Mouse (Mus musculus): ENCODE data around the gene Rsl24d1.
"Not testable (repeated sequence)": the region's sequence is repeated elsewhere in the genome, so short reads cannot be mapped to it uniquely, and the experiment has no call there.

Gene Rsl24d1

DNA sequence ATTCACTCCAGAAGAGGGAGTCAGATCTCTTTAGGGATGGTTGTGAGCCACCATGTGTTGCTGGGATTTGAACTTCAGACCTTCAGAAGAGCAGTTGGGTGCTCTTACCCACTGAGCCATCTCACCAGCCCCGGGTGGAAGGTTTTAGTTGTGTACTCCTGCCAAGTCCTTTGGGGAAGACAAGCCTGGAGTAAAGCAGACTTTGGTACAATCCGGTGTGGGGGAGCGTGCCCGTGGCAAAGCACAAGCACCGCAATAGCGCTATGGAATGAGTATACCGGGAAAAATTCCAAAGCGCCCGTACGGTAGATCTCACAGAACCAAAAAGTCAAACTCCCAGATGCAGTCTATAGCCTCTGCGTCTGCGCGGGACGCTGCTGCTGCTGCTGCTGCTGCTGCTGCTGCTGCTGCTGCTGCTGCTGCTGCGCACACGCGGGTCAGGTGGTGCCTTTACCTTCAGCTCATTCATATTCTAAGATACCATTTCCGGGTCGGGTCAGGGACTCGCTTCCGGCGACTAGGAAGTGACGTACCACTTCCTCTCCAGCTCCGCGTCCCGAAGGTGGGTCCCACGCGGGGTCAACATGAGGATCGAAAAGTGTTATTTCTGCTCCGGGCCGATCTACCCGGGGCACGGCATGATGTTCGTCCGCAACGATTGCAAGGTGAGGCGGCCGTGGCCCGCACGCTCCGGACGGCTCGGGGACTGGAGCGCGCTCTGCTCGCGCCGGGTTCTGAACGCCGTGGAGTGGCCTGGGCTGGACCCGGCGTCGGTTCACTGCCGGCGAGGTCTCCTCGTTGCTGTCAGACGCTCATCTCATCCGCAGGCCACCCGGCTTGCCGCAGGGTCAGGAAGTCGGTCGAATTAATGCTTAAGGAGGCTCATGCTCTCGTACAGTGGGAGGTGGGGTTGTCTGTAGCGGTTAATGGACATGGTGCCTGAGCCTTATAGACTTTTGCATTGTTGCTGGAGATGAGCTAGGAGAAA lies at the start of gene Rsl24d1:
Gene Rsl24d1 (plus strand): TSS at position 508 of the 988 bp plus-strand sequence.
- DNase-seq: peak; percentile 95

DNA sequence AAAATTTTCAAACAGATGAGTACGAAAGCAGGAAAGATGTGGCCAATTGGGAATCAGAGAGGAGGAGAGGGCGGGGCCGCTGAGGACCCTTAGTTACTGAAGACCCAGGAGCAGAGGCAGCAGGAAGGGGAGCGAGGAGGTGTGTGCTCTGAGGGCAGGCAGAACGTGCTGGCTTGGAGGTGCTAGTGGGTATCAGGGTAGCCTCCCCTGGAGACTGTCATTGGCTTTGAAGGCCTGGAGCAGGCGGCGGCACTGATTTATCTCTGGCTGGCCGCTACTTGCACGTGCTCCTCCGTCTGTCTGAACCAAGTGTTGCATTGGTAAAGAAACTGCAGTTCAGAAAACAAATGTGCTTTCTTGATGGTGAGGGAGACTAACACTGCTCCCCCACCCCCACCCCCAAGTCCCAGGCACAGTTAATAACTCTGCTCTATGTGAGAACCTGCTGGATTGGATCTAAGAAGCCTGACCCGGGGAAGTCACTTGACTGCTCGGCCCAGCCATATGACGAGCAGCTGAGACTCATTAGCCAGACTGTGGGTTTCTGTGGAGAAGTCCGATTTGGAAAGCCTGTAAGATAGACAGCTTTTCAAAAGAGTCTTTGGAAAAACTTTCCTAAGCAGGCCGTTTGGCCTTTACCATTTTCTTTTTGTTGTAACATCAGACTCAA lies 49.5 kb upstream of the Rsl24d1 start:
- DNase-seq: peak; percentile 28

DNA sequence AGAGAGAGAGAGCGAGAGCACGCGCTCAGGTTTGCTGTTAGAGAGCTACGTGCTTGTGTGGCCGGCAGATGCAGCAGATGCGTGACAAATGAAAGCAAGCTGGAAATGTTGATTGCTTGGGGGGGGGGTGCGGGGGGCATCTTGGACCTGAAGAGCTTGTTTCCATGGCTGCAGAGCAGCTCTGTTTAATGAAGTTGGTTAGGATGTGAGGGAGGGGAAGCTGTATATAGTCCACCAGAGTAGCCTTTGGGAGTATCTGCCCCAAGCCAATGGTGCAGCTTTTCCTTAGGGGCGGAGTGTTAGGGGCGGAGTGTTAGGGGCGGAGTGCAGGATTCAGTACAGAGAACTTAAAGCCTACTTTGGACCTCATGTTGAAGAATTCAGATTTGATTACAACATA lies 46.1 kb upstream of the Rsl24d1 start:
- peak; percentile 17 for DNase-seq

DNA sequence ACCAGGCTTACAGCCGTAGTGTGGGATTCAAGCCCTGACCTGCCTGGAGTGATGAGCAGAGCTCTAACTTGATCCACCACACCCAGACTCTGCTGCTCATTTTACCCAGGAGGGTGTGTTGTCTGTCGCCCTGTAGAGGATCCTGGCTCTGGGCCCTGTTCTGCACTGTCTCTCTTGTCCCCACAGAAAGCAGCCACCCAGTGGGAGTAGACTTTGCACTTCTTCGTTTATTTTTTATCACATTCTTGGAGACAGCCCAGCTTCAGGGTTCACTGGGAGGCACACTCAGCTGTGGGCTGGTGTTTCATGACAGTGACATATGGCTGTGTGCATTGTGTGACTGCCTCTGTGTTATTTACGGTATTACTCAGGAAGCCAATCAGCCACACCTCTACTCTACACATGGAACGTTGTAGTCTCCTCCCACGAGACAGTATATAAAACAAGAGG lies 45.0 kb upstream of the Rsl24d1 start:
- no peak for DNase-seq

DNA sequence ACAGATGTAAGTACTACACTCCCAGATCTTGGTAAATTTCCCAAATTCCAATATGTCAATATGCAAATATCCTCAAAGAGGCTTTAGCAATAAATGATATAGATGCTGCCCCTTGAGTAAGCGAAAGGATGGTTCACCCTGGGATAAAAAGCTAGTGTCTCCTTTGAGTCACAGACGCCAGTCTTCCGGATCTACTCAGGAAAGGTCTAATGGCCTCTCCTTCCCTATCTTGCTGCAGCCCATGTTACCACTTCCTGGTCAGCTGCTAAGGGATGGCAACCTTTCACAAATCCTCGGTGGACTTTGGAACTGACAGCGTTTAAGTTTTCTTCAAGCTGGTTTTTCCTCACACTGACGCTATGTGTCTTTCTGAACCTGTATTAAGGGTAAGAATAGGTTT lies 44.5 kb upstream of the Rsl24d1 start:
- no peak for DNase-seq

DNA sequence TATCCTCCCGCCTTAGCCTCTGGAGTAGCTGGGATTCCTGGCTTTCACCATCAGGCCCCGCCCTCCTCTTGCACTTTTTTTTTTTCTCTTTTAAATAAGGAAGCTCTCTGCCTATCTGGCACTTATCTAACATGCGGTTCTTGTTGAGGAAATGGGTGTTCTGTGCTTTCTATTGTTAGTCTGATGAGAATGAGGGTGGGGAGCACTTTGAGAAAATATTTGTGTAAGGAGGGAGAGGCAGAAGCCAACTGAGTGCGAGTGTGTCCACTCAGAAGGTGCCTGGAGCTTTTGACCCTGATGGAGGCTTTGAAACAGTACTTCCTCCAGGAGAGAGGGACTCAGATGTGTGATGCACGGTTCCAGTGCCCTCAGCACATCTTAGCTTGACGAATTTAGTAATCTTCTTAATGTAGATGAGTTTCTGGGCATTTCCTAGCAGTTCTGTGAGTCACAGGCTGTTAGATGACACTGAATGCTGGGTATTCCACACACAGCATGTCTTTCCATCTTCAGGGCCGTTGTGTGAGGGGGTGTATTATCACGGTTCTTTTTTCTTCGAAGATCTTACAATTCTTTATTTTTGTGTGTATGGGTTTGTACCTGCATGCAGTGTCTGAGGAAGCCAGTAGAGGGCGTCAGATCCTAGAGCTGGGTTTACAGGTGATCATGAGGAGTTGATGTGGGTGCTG lies 42.1 kb upstream of the Rsl24d1 start:
- no peak for DNase-seq

DNA sequence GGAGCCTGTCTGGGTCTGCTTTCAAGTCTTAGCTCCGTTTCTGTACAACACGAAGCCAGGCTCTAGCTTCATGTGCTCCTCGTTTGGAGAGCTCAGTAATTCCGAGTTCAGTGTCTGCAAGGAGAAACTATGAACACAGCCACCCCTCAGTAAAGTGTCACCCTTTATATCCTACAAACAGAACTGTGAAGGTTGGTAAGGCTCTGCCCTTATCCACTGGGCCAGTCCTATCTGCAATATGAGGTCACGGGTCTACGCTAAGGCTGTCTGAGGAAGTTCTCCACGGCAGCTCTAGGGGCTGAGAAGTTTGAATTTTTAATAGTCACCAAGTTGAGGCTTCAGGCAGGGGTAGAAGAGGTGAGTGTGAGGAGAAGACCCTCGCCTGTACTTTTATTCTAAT lies 40.8 kb upstream of the Rsl24d1 start:
- DNase-seq: no peak

DNA sequence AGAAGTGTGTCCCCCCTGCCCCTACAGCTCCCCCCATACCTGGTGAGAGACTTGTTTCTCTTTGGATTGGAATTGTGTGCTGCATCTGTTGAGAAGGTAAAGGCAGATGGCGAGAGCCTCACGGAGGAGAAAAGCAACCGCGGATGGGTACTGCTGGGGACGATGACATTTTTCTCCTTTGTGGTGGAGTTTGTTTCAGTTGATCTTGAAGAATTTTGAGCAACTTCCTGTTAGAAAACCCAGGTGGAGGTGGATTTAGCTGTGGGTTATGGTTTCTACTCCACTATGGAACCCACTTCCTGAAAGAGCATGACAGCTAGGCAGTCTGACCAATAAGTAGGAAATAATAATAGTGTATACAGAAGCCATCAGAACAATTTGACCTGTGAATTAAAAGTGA lies 40.1 kb upstream of the Rsl24d1 start:
- DNase-seq: no peak

DNA sequence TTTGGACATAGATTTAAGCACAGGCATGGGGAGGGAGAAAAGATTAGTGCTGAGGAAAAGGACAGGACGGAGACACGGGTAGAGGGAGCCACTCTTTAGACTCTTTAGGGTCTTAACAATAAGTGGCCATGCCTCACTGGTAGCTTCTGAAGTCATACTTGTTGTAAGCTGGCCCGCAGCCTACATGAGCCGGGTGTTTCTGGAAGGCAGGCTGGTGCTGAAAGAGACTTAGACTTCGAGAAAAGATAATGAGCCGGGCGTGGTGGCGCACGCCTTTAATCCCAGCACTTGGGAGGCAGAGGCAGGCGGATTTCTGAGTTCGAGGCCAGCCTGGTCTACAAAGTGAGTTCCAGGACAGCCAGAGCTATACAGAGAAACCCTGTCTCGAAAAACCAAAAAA lies 33.9 kb upstream of the Rsl24d1 start:
- not testable (repeated sequence) for DNase-seq

DNA sequence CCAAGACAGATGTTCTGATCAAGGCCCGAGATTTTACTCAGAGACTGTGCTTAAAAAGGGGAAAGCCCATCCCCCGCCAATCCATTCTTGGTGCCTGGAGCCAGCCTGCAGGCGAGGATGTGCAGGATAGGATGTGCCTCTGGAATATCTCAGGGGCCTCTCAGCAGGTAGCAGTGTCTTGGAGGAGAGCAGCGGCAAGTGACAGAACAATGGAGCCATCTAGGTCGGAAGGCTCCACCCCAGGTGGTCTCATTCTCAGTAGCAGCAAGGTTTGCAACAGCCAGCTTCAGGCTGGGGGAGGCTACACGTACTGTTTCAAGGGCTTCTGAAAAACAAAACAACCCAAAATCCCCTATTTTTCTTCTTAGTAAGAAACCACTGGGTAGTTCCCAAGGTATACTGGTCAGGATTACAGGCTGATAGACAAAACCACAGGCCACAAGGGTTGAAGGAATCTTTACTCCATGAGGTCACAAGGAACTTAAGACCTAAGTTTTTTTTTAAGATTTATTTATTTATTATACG lies 33.4 kb upstream of the Rsl24d1 start:
- DNase-seq: no peak

DNA sequence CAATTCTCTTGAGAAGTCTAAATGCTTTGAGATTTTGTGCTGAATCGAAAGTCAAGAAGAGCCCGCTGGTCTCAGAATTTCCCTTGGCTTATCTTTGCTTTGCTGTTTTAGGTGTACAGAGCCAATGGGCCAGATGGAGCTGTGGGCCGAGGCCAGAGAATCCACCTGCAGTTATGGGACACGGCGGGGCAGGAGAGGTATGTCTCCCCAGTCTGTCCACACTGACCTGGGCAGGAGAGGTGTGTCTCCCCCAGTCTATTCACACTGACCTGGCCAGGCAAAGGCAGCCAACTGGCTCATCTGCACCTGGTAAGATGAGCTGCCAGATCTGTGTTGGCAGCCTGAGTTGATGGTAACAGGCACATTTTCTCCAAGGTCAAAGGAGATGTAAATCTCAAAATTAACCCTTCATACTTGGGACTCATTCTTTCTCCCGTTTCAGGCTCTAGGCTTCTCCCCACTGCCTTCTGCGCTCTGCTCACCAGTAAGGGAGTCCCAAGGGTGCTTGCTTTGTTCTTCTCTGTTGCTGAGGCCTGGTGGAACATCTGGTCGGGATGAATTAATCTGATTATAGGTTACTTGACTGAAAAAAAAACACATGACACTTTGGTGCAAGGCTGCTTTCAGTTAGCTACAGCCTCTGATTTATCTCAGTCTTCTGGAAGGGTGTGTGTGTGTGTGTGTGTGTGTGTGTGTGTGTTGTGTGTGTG lies 30.8 kb upstream of the Rsl24d1 start:
- peak; percentile 35 for DNase-seq

DNA sequence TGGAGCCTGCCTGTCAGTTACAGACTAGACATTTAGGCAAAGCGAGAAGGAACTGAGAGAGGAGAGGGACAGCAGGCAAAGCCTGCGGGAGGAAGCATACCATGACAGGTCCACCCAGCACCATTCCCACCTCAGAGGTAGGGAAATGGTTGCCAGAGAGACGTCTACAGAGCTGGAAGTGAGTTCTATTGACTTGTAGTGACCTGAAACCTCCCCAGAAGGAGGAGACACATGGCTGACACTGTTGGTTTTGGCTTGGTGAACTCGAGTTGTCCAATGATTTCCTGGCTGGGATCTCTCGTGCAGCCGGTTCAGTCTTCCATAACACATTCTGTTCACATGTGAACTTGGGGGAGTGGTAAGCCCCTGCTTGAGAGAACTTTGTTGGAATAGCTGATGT lies 29.3 kb upstream of the Rsl24d1 start:
- no peak for DNase-seq

DNA sequence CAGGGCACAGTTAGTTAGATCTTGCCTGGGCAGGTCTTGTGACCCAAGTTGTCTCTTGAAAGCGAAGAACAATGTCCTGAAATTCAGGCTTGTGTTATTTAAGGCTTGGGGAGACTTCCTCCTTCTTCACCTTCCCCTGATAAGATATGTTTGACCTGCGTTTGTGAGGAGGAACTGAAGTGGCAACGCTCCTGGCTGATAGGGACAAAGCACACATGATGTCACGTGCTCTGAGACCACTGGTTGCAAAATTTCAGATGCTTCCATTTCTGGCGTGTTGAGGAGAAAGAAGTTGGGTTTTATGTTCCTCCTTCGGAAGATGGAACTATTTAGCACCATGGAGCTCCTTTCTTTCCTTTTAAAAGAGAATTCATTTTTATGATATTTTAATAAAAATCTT lies 27.4 kb upstream of the Rsl24d1 start:
- DNase-seq: no peak

DNA sequence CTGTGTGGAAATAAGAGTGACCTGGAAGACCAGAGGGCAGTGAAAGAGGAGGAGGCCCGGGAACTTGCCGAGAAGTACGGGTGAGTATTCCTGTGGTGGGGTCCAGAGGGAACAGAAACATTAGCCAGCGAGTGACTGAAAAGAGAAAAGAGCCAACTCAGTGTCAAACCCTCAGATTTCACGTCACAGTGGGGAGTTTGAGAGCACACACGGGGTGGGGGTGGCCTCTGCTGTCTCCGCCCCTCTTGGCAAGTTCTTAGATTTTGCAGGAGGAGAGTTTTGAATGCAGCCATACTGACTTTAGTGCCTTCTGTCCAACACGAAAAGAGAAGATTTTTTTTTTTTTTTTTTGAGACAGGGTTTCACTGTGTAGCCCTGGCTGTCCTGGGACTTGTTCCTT lies 26.1 kb upstream of the Rsl24d1 start:
- DNase-seq: no peak

DNA sequence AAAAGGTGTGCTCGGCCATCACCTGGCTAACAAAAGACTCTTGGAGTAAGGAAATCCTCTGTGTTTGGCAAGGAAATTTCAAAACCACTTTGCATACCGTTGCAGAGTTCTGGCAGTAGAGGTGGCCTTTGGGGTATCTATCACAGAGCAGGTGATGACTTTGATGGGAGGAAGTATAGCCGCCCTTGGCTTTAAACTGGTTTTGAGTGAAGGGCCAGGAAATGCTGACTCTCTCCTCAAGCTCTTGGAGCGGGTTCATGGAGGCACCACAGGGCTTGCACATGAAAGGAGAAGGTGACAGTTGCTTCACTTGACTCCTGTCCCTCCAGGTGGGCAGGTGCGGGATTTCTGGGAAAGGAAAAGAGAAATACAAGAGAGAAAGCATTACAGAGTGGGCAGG lies 25.6 kb upstream of the Rsl24d1 start:
- DNase-seq: no peak

DNA sequence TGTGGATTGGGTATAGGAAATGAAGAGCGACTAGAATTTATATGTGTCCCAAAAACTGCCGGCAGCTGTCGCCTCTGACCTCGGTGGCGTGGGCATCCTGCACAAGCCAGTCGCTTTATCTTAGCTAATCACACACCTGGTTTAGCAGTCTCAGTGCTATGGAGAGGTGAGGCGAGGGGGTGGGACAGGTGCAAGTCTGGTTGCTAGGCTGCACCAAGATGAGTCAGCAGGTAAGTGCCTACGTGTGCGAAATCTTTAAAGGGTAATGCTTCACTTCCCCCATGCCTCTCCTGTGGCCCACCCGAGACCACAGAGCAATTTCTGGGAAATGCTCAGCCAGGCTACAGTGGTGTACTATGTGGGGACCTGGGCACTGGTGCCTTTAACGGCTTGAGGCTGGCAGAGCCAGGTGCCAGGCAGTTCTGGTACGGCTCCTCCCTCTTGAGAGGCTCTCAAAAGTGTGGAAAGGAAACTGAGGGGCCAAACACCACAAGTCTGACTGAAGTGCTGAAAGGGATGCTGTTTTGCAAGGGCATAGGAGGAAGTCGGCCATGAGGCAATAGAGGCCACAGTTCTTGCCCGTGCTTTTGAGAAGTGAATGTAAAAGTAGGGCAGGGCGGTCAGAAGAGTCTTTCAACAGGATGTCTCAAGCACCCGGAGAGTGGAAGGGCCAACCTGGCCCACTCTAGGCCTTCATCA lies 23.9 kb upstream of the Rsl24d1 start:
- no peak for DNase-seq

DNA sequence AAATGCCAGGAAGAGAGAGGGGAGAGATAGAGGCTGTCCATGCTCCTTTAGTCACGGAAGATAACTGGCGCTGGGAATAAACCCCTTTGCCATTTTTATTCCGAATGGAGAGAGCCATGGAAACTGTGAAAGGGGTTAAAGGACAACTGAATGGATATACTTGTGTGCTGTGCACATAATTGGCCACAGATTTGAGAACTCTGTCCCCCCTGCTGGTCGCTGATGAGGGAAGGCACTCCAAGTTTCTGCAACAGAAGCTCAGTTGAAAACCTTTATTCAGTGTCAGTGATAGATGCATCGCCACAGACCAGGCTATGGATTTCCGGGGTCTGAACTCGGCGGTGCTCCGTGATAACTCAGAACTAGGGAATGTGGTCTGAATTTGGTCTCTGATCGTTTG lies 23.1 kb upstream of the Rsl24d1 start:
- no peak for DNase-seq

DNA sequence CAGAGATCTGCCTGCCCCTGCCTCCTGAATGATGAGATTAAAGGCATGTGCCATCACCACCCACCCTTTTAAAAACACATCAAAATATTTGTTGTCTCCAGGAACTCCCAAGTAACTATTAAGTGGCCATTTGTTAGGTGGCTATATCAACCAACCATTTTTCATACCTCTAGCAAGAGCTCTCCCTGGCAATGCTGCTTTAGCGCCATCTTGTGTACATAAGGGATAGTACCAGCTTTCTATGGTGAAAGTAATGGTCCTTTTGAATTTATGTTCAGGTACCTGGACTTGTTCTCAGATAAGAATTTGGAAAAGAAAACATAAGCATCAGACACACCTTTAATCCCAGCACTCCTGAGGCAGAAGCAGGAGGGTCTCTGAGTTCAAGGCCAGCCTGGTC lies 21.5 kb upstream of the Rsl24d1 start:
- DNase-seq: peak; percentile 77

DNA sequence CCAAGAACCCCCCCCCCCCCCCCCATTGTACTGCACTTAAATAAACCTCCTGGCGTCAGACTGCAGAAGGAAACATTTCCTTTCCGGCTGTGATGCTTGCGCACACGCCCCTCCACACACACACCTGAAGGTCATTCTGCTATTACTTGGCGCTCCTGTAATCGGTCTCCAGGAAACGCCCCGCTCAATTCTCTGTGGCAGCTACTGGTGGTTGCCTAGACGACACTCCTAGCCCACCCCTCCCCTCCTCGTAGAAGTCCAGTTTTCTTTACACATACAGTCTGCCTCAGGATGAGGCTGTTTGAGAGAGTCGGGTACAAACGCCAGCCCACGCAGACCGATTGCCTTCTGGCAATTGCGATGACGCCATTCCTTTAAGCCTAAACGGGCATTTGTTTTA lies 18.6 kb upstream of the Rsl24d1 start:
- DNase-seq: peak; percentile 36

DNA sequence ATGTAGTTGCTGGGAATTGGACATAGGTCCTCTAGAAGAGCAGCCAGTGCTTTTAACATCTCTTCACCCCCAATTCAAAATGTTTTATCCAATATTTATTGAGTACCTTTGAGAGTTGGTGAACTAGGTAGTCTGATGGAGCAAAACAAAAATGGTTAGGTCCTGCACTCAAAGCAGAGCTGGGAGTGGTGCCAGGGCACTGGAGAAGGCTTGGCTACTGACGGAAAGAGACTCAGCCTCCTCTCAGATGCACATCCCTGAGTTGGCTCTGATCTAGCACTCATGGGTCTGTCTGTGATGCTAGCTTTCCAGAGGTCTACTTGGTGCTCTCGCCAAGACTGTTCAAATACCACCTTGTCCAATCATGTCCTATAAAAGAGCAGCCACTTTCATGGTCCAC lies 15.3 kb upstream of the Rsl24d1 start:
- DNase-seq: no peak

DNA sequence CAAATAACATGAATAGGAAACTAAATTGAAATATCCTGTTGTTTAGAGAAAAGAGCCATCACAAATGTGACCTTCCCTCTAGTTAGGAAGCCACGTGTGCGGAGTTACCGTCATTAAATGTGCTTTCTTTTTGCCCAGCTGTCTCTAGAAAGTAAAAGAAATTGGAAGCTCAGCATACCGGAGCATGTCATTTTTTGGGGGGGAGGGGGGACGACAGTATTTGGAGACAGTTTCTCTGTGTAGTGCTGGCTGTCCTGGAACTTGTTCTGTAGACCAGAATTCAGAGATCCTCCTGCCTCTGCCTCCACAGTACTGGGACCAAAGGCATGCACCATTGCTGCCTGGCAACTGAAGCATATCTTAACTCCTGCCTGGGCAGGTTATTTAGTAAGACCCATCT lies 11.7 kb upstream of the Rsl24d1 start, which contains the start of gene Khdc3:
Gene Khdc3 (plus strand): TSS at position 301 of the 400 bp plus-strand sequence.
- no peak for DNase-seq

DNA sequence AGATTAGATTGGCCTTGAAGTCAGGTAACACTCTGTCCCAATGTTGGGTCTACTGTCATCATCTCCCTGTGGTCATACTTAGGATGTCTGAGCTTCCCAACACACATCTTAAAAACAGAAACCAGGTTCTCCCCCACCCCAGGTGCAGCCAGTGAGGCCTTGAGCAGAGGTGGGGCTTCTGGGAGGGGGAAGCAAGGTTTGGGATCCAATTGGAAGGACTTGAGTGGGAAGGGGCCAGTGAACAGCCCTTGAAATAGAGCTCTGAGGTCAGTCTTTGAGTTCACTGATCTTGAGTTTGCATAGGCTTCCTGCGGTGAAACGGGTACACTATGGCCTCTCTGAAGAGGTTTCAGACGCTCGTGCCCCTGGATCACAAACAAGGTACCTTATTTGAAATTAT lies 11.0 kb upstream of the Rsl24d1 start, which contains the start of gene Gm20509:
Gene Gm20509 (plus strand): TSS at position 290 of the 400 bp plus-strand sequence.
- DNase-seq: no peak
